Mouse (Mus musculus) limb, embryonic 14.5 days (tissue): Measurements from ENCODE around the gene D430041D05Rik. TPM values are rescaled to one million over a fixed set of nuclear protein-coding genes. Genes with fewer than 3 reads are reported as not detected.

Source experiments
- ATAC-seq: fragments of 200-750 bp; cut with Nextera tagmentation; 2 replicates; pipeline ENCODE4 v1.8.0; 2017; ENCODE audit warnings: low read depth, moderate number of reproducible peaks, moderate TSS enrichment; ENCODE audit not compliant: low FRiP score
- DNase-seq: peaks from one replicate; pipeline ENCODE4 v3.0.0-alpha.2; 2015; ENCODE audit warnings: low spot score
- H3K27ac ChIP-seq: fragments of 300-500 bp; sonication (generic); replicated peaks from 2 replicates; pipeline ENCODE4 v1.5.1; 2014; ENCODE audit warnings: low read depth, mild to moderate bottlenecking, low read length, moderate library complexity, mixed read lengths
- H3K27me3 ChIP-seq: fragments of 300-500 bp; sonication (generic); 2 replicates; pipeline ENCODE4 v1.6.1; 2014; ENCODE audit warnings: low read length, mixed read lengths; ENCODE audit not compliant: control insufficient read depth, insufficient read depth
- H3K36me3 ChIP-seq: fragments of 300-500 bp; sonication (generic); 2 replicates; pipeline ENCODE4 v1.6.1; 2014; ENCODE audit warnings: mild to moderate bottlenecking, low read length, moderate library complexity, mixed read lengths; ENCODE audit not compliant: control insufficient read depth, insufficient read depth
- H3K4me1 ChIP-seq: fragments of 300-500 bp; sonication (generic); 2 replicates; pipeline ENCODE4 v1.6.1; 2014; ENCODE audit warnings: antibody characterized with exemption, low read length, mixed read lengths; ENCODE audit not compliant: control insufficient read depth, insufficient read depth
- H3K4me2 ChIP-seq: fragments of 300-500 bp; sonication (generic); replicated peaks from 2 replicates; pipeline ENCODE4 v1.6.1; 2014; ENCODE audit warnings: low read depth, mild to moderate bottlenecking, low read length, moderate library complexity; ENCODE audit not compliant: severe bottlenecking
- H3K4me3 ChIP-seq: fragments of 300-500 bp; sonication (generic); replicated peaks from 2 replicates; pipeline ENCODE4 v1.5.1; 2014; ENCODE audit warnings: low read length
- H3K9ac ChIP-seq: fragments of 300-500 bp; sonication (generic); 2 replicates; pipeline ENCODE4 v1.6.1; 2014; ENCODE audit warnings: mild to moderate bottlenecking, low read depth, low read length, moderate library complexity; ENCODE audit not compliant: severe bottlenecking
- H3K9me3 ChIP-seq: fragments of 300-500 bp; sonication (generic); 2 replicates; pipeline ENCODE4 v1.6.1; 2016; ENCODE audit warnings: low read length; ENCODE audit not compliant: control insufficient read depth
- POLR2A ChIP-seq: fragments of 200-500 bp; IDR thresholded peaks from 2 replicates; pipeline ENCODE4 v1.8.0; 2012; ENCODE audit warnings: inconsistent platforms, mild to moderate bottlenecking, moderate library complexity, borderline replicate concordance; ENCODE audit not compliant: insufficient read depth, insufficient read length; ENCODE audit errors: extremely low read depth
- WGBS: fragments of 180-500 bp; shearing (Covaris S2); extraction: QIAGEN DNeasy Blood & Tissue Kit; methylation state at CpG from one replicate; pipeline ENCODE4 v1.1.7; 2014; 5-methylcytosine and 5-hydroxymethylcytosine counted together
- polyA plus RNA-seq, 2 experiments: library from polyadenylated mRNA; depleted of rRNA in 1 of 2; stranded (reverse) in 1 of 2; unstranded in 1 of 2; fragments of >200 nt; fragmentation: Nextera tagmentation in 1 of 2; extraction: Ambion mirVana in 1 of 2; gene quantifications; 2 replicates each; pipeline versions ENCODE4 v1.2.1 to v1.2.3; 2012 to 2014

The D430041D05Rik gene
- polyA plus RNA-seq, 2 experiments = 1.1 TPM

DNA sequence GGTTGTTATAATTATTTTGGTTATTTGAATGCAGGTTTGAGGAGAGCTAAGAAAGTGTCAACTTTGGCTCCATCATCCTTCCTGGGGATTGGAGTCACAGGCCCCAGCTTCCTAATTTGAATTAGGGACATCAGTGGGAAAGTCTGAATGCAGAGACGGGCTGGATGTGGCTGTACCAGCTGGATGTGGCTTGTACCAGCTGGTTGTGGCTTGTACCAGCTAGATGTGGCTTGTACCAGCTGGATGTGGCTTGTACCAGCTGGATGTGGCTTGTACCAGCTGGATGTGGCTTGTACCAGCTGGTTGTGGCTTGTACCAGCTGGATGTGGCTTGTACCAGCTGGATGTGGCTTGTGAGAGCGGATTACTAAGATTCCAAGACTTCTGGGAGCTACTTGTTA is 8.6 kb upstream of the D430041D05Rik start:
- Histone ChIP-seq H3K27me3 (no peaks in the 10 kb centered on the region), H3K9me3 (no peaks in the 10 kb centered on the region), H3K36me3 (no peaks in the 10 kb centered on the region), H3K4me1 (no peaks in the 10 kb centered on the region), H3K4me3 (no peak overlapping the region), H3K27ac (no peak overlapping the region), H3K9ac (no peak overlapping the region), H3K4me2 (no peak overlapping the region)
- DNase-seq = no peak
- WGBS = 82% methylated on average over 2 of the region's 2 CpGs
- ATAC-seq = no peak
- TF ChIP-seq POLR2A = no peak

DNA sequence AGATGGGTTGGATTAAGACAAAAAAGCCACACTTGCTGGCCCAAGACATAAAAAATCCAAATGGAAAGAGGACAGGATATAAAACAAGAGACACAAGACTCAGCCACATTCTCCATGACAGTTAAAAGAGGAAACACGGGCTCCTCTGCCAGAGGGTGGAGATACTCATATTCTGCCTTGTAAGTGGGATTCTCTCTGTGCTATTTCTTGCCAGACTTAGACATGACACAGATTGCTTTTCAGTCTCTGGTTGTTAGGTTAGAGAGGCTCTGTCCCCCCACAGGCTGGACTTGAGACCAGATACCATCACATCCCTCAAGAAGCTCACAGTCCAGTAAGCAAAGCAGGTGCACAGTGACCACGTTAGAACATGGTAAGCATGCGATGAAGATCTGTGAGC is 2.2 kb upstream of the D430041D05Rik start:
- 79% methylated on average over 3 of the region's 3 CpGs for WGBS

DNA sequence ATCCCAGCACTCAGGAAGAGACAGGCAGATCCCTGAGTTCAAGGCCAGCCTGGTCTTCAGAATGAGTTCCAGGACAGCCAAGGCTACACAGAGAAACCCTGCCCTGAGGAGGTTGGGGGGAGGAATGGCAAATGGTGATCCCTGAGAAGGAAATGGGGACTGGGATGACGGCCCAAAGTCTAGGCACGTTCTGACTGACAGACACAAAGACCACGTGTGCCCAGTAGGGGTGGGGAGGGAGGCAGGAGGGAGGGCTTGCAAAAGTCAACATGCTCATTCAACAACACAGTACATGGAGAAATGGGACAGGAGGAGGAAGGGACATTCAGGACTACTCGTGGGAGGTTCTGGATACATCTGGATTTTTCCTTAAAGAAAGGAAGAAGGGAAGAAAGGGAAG is 1.7 kb upstream of the D430041D05Rik start:
- no peak overlapping the region for H3K4me3 ChIP-seq
- H3K9me3 ChIP-seq = no peaks in the 10 kb centered on the region
- H3K27ac ChIP-seq = no peak overlapping the region
- H3K4me2 ChIP-seq = no peak overlapping the region
- DNase-seq = no peak
- no peak for ATAC-seq
- no peaks in the 10 kb centered on the region for H3K36me3 ChIP-seq
- H3K27me3 ChIP-seq = peaks cover 46% of the 10 kb centered on the region
- H3K4me1 ChIP-seq = peaks cover 4% of the 10 kb centered on the region; the same call in 1 of the 2 replicates
- no peak for TF ChIP-seq POLR2A
- H3K9ac ChIP-seq = no peak overlapping the region
- WGBS = 35% methylated on average over 4 of the region's 4 CpGs

More for the DNA sequence above, 2.2 kb upstream of the D430041D05Rik start:
- Histone ChIP-seq H3K36me3 (no peaks in the 10 kb centered on the region), H3K9me3 (no peaks in the 10 kb centered on the region), H3K4me2 (no peak overlapping the region), H3K27me3 (peaks cover 42% of the 10 kb centered on the region), H3K9ac (no peak overlapping the region), H3K4me1 (peaks cover 4% of the 10 kb centered on the region; the same call in 1 of the 2 replicates), H3K4me3 (no peak overlapping the region), H3K27ac (no peak overlapping the region)
- ATAC-seq = no peak
- no peak for TF ChIP-seq POLR2A
- no peak for DNase-seq

DNA sequence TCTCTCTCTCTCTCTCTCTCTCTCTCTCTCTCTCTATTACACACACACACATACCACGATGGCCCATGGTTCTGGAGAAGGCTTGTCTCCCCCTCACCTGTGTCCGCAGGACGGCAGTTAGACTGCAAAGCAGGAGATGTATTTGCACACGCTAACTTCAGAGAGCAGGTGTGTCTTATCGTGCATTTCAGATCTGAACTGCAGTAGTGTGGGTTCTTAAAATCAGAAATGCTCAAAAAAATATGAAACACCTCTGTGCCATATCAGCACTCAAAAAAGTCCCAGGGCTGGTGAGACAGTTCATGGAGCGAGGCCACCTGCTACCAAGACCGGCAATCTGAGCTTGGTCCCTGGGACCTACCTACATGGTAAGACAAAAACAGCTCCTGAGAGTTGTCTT is 993 bp upstream of the D430041D05Rik start:
- peaks cover 4% of the 10 kb centered on the region; the same call in 1 of the 2 replicates for H3K4me1 ChIP-seq
- ATAC-seq (no peak), DNase-seq (no peak)
- no peaks in the 10 kb centered on the region for H3K36me3 ChIP-seq
- no peak overlapping the region for H3K27ac ChIP-seq
- no peak for TF ChIP-seq POLR2A
- H3K4me2 ChIP-seq = no peak overlapping the region
- no peaks in the 10 kb centered on the region for H3K9me3 ChIP-seq
- H3K9ac ChIP-seq = no peak overlapping the region
- H3K27me3 ChIP-seq = peaks cover 46% of the 10 kb centered on the region
- no peak overlapping the region for H3K4me3 ChIP-seq
- WGBS = 86% methylated on average over 7 of the region's 7 CpGs

DNA sequence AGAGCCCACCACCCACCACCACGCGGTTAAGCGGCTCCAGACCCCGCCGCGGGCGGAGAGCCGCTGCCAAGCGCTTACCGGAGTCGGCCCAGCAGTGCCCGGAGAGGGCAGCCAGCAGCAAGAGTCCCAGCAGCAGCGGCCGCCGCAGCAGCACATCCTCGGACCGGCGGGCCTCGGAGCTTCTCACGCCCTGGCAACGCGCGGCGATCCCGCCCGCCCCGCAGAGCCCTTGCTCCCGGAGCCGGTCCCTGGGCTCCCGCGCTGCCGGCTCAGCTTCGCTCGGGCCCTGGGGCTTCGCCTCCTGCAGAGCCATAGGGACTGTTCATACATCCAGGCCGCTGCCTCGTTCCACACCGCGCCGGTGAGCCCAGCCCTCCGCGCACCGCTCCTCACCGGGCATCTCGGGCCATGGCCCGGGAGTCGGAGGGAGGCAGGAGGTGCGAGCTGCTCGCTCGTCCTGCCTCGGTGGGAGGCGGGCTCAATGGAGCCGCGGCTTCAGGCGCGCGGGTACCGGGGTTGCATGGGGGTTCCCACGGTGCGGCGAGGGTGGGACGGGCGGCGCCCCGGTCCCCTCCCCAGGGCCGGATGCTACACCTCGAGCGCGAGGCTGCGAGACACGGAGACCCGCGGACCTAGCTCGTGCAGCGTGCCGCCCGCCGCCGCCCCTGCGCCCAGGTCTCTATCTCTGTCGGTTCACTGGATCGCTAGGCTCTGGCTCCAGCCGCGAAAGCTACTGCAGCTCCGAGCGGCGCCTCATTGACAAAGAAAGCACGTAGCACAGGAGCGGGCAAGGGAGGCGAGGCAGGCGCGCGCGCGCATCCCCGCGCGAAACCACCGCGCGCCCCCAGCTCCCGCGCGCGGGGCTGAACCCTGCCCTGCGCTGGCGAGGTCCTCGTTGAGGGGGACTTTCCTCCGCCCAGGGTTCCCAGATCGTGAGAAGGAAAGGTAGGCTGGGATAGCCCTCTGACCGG is 677 bp downstream of the D430041D05Rik start:
- Histone ChIP-seq H3K27me3 (peaks cover 46% of the 10 kb centered on the region), H3K27ac (no peak overlapping the region)

More for the DNA sequence above, 677 bp downstream of the D430041D05Rik start:
- no peak for TF ChIP-seq POLR2A
- H3K36me3 ChIP-seq = no peaks in the 10 kb centered on the region
- H3K4me2 ChIP-seq = peak overlapping the region; percentile 100
- H3K9ac ChIP-seq = peak overlapping the region; percentile 59
- peak; percentile 66; the same call in 1 of the 2 replicates for ATAC-seq
- peaks cover 4% of the 10 kb centered on the region; the same call in 1 of the 2 replicates for H3K4me1 ChIP-seq
- WGBS = under 1% methylated on average over 81 of the region's 111 CpGs
- peak; percentile 25 for DNase-seq
- H3K4me3 ChIP-seq = peak overlapping the region; percentile 63
- no peaks in the 10 kb centered on the region for H3K9me3 ChIP-seq
